Comparison of ENCODE assay signal across 10 mouse cellular contexts in genomic region chrX:9077699-9078098, GRCm38 (mm10). TPM values are rescaled to one million over a fixed set of nuclear protein-coding genes. Genes with fewer than 3 reads are reported as not detected.
DNase-seq lines count a peak whose midpoint lies in the region; ATAC-seq and TF ChIP-seq lines count a peak whose summit lies in the region.
"Not testable (repeated sequence)": the region's sequence is repeated elsewhere in the genome, so short reads cannot be mapped to it uniquely, and the experiment has no call there.
"Had no signal": no experiment of that assay in that cellular context is flagged by ENCODE, and none has a peak within 500 bp of the region (broad histone marks: within the 10 kb centered on the region; RNA-seq: fewer than 3 reads in every experiment).

No protein-coding gene starts in this region.

- in situ Hi-C loops in CH12.LX (cut with MboI; ENCODE audit: low pct_ligation_motif_present, low pct_unique_long_range_greater_than_20kb, low sequenced_read_pairs): not testable (repeated sequence)

- not testable (repeated sequence) for H3K9me3 ChIP-seq in CH12.LX (replicated peaks; ENCODE audit: low read length); forebrain, embryonic 16.5 days (ENCODE audit: control insufficient read depth, low read length); liver, embryonic 13.5 days (replicated peaks)

- H3K4me2 ChIP-seq in CH12.LX (ENCODE audit: insufficient read depth, low read depth, poor library complexity, severe bottlenecking); forebrain, embryonic 16.5 days (ENCODE audit: low read length); liver, embryonic 13.5 days: not testable (repeated sequence)

- H3K36me3 ChIP-seq in CH12.LX (replicated peaks in 1 of 2; ENCODE audit: control insufficient read depth in 1 of 2, insufficient read depth in 1 of 2, low read length in 1 of 2); forebrain, embryonic 16.5 days (ENCODE audit: control insufficient read depth, insufficient read depth); liver, embryonic 13.5 days; splenic B cell, adult 2 months (ENCODE audit: control insufficient read depth, insufficient read depth, low read length, poor library complexity, severe bottlenecking): not testable (repeated sequence)

- not testable (repeated sequence) for H3K9ac ChIP-seq in CH12.LX (ENCODE audit: insufficient read depth, low read depth); forebrain, embryonic 16.5 days (replicated peaks; ENCODE audit: low read depth, low read length); liver, embryonic 13.5 days

- peak; percentile 6 for DNase-seq in CH12.LX (ENCODE audit: extremely low read depth)
- DNase-seq in cerebellum, adult 18-20 months: peak; percentile 43 to 77
- peak; percentile 17 to 91 for DNase-seq in layer of hippocampus, adult 18-20 months (ENCODE audit: low spot score in 2 of 2)
- peak; percentile 3 for DNase-seq in liver, embryonic 13.5 days
- peak; percentile 2 for DNase-seq in naive thymus-derived CD4-positive, alpha-beta T cell, adult 2 months (ENCODE audit: low read depth)
- peak; percentile 22 for DNase-seq in splenic B cell, adult 2 months (ENCODE audit: low read depth, low spot score)

- not testable (repeated sequence) for TF ChIP-seq EP300 in CH12.LX (IDR thresholded peaks at IDR 0.05; ENCODE audit: low read length)

- peak; percentile 10 for TF ChIP-seq RAD21 in CH12.LX (IDR thresholded peaks at IDR 0.05; ENCODE audit: low read depth, low read length)

- 27% methylated on average over 8 of the region's 10 CpGs for WGBS in forebrain, embryonic 16.5 days
- 12% methylated on average over 8 of the region's 10 CpGs for WGBS in liver, embryonic 13.5 days (ENCODE audit: insufficient replicate concordance)

- not testable (repeated sequence) for H3K27ac ChIP-seq in CH12.LX (ENCODE audit: insufficient read depth, low read depth); forebrain, embryonic 16.5 days (ENCODE audit: low read length); liver, embryonic 13.5 days

- not testable (repeated sequence) for H3K79me2 ChIP-seq in CH12.LX (replicated peaks; ENCODE audit: control insufficient read depth, extremely low read depth, insufficient read depth, poor library complexity, severe bottlenecking)

- ATAC-seq in forebrain, embryonic 16.5 days: peak; percentile 59
- ATAC-seq in hematopoietic stem cell, adult 5-6 weeks (replicated peaks in 1 of 2; ENCODE audit: insufficient read depth in 1 of 2, low FRiP score in 2 of 2, low TSS enrichment in 1 of 2, low read depth in 1 of 2, poor library complexity in 2 of 2, severe bottlenecking in 2 of 2): peak; percentile 32 to 53; a peak in 1 of 4 replicates
- ATAC-seq in liver, embryonic 13.5 days (ENCODE audit: low read depth): not testable (repeated sequence)

- dilution Hi-C loops in CH12.LX (cut with MboI; ENCODE audit: extremely low pct_ligation_motif_present, extremely low pct_unique_long_range_greater_than_20kb, low sequenced_read_pairs): not testable (repeated sequence)

- not testable (repeated sequence) for H3K4me3 ChIP-seq in CH12.LX (replicated peaks in 1 of 3; ENCODE audit: low read depth in 2 of 3, low read length in 2 of 3, poor library complexity in 1 of 3); forebrain, embryonic 16.5 days (replicated peaks; ENCODE audit: low read length); liver, embryonic 13.5 days (replicated peaks)

- H3K4me1 ChIP-seq in CH12.LX (ENCODE audit: control insufficient read depth in 1 of 2, insufficient read depth in 2 of 2); forebrain, embryonic 16.5 days (replicated peaks; ENCODE audit: control insufficient read depth, insufficient read depth, low read length); liver, embryonic 13.5 days (replicated peaks): not testable (repeated sequence)

- not testable (repeated sequence) for TF ChIP-seq POLR2A in CH12.LX (IDR thresholded peaks at IDR 0.05; ENCODE audit: low read depth, low read length)

- TF ChIP-seq CTCF in CH12.LX (conservative IDR thresholded peaks at IDR 0.05 in 1 of 2, IDR thresholded peaks at IDR 0.05 in 1 of 2; ENCODE audit: low read depth in 2 of 2, low read length in 2 of 2): peak in 1 of 2 experiments; percentile 55; a peak in 2 of 4 replicates

- not testable (repeated sequence) for H3K27me3 ChIP-seq in CH12.LX (replicated peaks); forebrain, embryonic 16.5 days (replicated peaks; ENCODE audit: control insufficient read depth, insufficient read depth, low read length); liver, embryonic 13.5 days; splenic B cell, adult 2 months (ENCODE audit: control insufficient read depth, insufficient read depth, low read length, poor library complexity, severe bottlenecking)

TF ChIP-seq in CH12.LX, 34 proteins besides CTCF, POLR2A, EP300 and RAD21:
- TF ChIP-seq SMC3 (IDR thresholded peaks at IDR 0.05; ENCODE audit: low read depth, low read length): 0 out of 2 replicates have a peak, but pooled peaks have one; percentile 14

RNA-seq across cellular contexts. Expression of gene Fthl17f, which starts 14.9 kb away (rescaled TPM):
- total RNA-seq in CH12.LX (2012; rRNA removed): not detected in 2 replicates
- total RNA-seq in CH12.LX (2014; rRNA removed): not detected in 2 replicates
- polyA plus RNA-seq in CH12.LX (2012; ENCODE audit: insufficient read length, low read depth): not detected in 2 replicates
- not detected in 2 replicates for polyA plus RNA-seq in forebrain, embryonic 16.5 days (2015; fragmentation: Nextera tagmentation; extraction: Ambion mirVana)
- not detected in 2 replicates for total RNA-seq in hematopoietic stem cell, adult 5-6 weeks (2017)
- total RNA-seq in layer of hippocampus, adult 18-20 months (2021): not detected
- not detected in 2 replicates for polyA plus RNA-seq in liver, embryonic 13.5 days (2015; fragmentation: Nextera tagmentation; extraction: Ambion mirVana)
- polyA plus RNA-seq: heart, embryonic 12.5 days; liver, embryonic 12.5 days had no signal

RNA-seq across cellular contexts. Expression of gene 4930402K13Rik, which starts 26.7 kb away (rescaled TPM):
- total RNA-seq in CH12.LX (2012; rRNA removed) (not detected in 2 replicates), CH12.LX (2014; rRNA removed) (not detected in 2 replicates)
- not detected in 2 replicates for polyA plus RNA-seq in CH12.LX (2012; ENCODE audit: insufficient read length, low read depth)
- not detected in 2 replicates for polyA plus RNA-seq in forebrain, embryonic 16.5 days (2015; fragmentation: Nextera tagmentation; extraction: Ambion mirVana)
- not detected in 2 replicates for total RNA-seq in hematopoietic stem cell, adult 5-6 weeks (2017)
- total RNA-seq in layer of hippocampus, adult 18-20 months (2021): not detected
- not detected in 2 replicates for polyA plus RNA-seq in liver, embryonic 13.5 days (2015; fragmentation: Nextera tagmentation; extraction: Ambion mirVana)
- polyA plus RNA-seq: heart, embryonic 12.5 days; liver, embryonic 12.5 days had no signal

RNA-seq across cellular contexts. Expression of gene Fthl17e, which starts 44.4 kb away (rescaled TPM):
- total RNA-seq in CH12.LX (2012; rRNA removed) (not detected in 2 replicates), CH12.LX (2014; rRNA removed) (not detected in 2 replicates)
- polyA plus RNA-seq in CH12.LX (2012; ENCODE audit: insufficient read length, low read depth): not detected in 2 replicates
- polyA plus RNA-seq in forebrain, embryonic 16.5 days (2015; fragmentation: Nextera tagmentation; extraction: Ambion mirVana): not detected in 2 replicates
- not detected in 2 replicates for total RNA-seq in hematopoietic stem cell, adult 5-6 weeks (2017)
- total RNA-seq in layer of hippocampus, adult 18-20 months (2021): not detected
- not detected in 2 replicates for polyA plus RNA-seq in liver, embryonic 13.5 days (2015; fragmentation: Nextera tagmentation; extraction: Ambion mirVana)
- polyA plus RNA-seq: heart, embryonic 12.5 days; liver, embryonic 12.5 days had no signal

Comparison
In these comparisons a context has a peak if more than half of its experiments do, and no peak if none do; other contexts are left out.
1. DNase-seq: peak in every context shown above with its lines; median percentile 60 in cerebellum, adult 18-20 months; 54 in layer of hippocampus, adult 18-20 months; 22 in splenic B cell, adult 2 months; 6 in CH12.LX; 3 in liver, embryonic 13.5 days; 2 in naive thymus-derived CD4-positive, alpha-beta T cell, adult 2 months.